Mouse (Mus musculus): ENCODE data around the gene Tmco3. TPM values are rescaled to one million over a fixed set of nuclear protein-coding genes. Genes with fewer than 3 reads are reported as not detected.
A peak's percentile ranks its signal among the peaks of the same experiment; 100 is the strongest.

Tmco3 gene
- 11.4 and 38.4 TPM in 2 replicates for polyA plus RNA-seq (2012; rRNA removed)

- whole genome bisulfite sequencing = under 1% methylated on average over 79 of the region's 79 CpGs
- no peak for TF ChIP-seq CTCF (IDR thresholded peaks at IDR 0.05; ENCODE audit: extremely low read depth, insufficient read length, insufficient replicate concordance, low read depth, low read length)
- TF ChIP-seq POLR2A (IDR thresholded peaks at IDR 0.05; ENCODE audit: low read depth, low read length) = peak; percentile 65
- no peaks in the 10 kb centered on the region for H3K27me3 ChIP-seq (ENCODE audit: control insufficient read depth, insufficient read depth, low read length)
- peak within 1 kb of the TSS; percentile 73 for H3K4me3 ChIP-seq (ENCODE audit: low read depth, low read length)
- peak within 1 kb of the TSS; percentile 97 for H3K27ac ChIP-seq (ENCODE audit: insufficient read depth, low read depth, low read length)
- peaks cover 3% of the 10 kb centered on the region; the same call in 1 of the 2 replicates for H3K4me1 ChIP-seq (ENCODE audit: control insufficient read depth, insufficient read depth, insufficient read length, low read length)
- H3K36me3 ChIP-seq (ENCODE audit: control insufficient read depth, insufficient read depth, low read length) = peaks cover 5% of the 10 kb centered on the region
These were observed at the start of gene Tmco3, which contains the start of gene Dcun1d2 for GRCm38 (mm10) chr8:13287692-13288623. Gene Tmco3, plus strand, starts transcription at chr8:13288190. Gene Dcun1d2, minus strand, starts transcription at chr8:13288131.

GRCm38 (mm10) chr8:13240055-13240454, 47.9 kb upstream of the Tmco3 start:
- Histone ChIP-seq H3K36me3 (ENCODE audit: control insufficient read depth, insufficient read depth, low read length) (no peaks in the 10 kb centered on the region), H3K27ac (ENCODE audit: insufficient read depth, low read depth, low read length) (no peak overlapping the region), H3K4me1 (ENCODE audit: control insufficient read depth, insufficient read depth, insufficient read length, low read length) (0 out of 2 replicates have a peak, but pooled peaks cover 2% of the 10 kb centered on the region)

DNA sequence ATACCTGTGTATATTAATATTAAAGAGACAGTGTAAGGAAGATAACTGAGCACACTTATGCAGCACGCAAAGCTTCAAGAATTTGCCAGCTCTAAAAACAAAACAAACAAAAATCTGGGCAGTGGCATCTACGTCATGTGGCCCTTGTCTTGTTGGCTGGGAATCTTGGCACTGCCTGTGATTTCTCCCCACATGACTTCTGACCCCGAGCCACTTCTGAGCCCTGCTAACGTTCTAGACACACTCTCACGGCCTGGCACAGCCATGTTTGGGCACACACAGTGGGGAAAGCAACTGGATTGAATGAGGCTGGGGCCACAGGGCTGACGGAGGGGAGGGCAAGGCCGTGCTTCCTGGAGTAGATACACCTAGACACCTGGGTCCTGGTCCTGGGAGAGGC, 47.3 kb upstream of the Tmco3 start:
- Histone ChIP-seq H3K27ac (ENCODE audit: insufficient read depth, low read depth, low read length) (no peak overlapping the region), H3K4me3 (ENCODE audit: low read depth, low read length) (no peak overlapping the region), H3K36me3 (ENCODE audit: control insufficient read depth, insufficient read depth, low read length) (no peaks in the 10 kb centered on the region), H3K27me3 (ENCODE audit: control insufficient read depth, insufficient read depth, low read length) (no peaks in the 10 kb centered on the region), H3K4me1 (ENCODE audit: control insufficient read depth, insufficient read depth, insufficient read length, low read length) (0 out of 2 replicates have a peak, but pooled peaks cover 2% of the 10 kb centered on the region)
- TF ChIP-seq POLR2A (IDR thresholded peaks at IDR 0.05; ENCODE audit: low read depth, low read length) = no peak
- TF ChIP-seq CTCF (IDR thresholded peaks at IDR 0.05; ENCODE audit: extremely low read depth, insufficient read length, insufficient replicate concordance, low read depth, low read length) = no peak
- WGBS = 27% methylated on average over 7 of the region's 7 CpGs

More at GRCm38 (mm10) chr8:13240055-13240454, 47.9 kb upstream of the Tmco3 start:
- H3K27me3 ChIP-seq (ENCODE audit: control insufficient read depth, insufficient read depth, low read length) = no peaks in the 10 kb centered on the region
- WGBS = 83% methylated on average over 9 of the region's 9 CpGs
- TF ChIP-seq CTCF (IDR thresholded peaks at IDR 0.05; ENCODE audit: extremely low read depth, insufficient read length, insufficient replicate concordance, low read depth, low read length) = no peak
- TF ChIP-seq POLR2A (IDR thresholded peaks at IDR 0.05; ENCODE audit: low read depth, low read length) = no peak
- H3K4me3 ChIP-seq (ENCODE audit: low read depth, low read length) = no peak overlapping the region

DNA sequence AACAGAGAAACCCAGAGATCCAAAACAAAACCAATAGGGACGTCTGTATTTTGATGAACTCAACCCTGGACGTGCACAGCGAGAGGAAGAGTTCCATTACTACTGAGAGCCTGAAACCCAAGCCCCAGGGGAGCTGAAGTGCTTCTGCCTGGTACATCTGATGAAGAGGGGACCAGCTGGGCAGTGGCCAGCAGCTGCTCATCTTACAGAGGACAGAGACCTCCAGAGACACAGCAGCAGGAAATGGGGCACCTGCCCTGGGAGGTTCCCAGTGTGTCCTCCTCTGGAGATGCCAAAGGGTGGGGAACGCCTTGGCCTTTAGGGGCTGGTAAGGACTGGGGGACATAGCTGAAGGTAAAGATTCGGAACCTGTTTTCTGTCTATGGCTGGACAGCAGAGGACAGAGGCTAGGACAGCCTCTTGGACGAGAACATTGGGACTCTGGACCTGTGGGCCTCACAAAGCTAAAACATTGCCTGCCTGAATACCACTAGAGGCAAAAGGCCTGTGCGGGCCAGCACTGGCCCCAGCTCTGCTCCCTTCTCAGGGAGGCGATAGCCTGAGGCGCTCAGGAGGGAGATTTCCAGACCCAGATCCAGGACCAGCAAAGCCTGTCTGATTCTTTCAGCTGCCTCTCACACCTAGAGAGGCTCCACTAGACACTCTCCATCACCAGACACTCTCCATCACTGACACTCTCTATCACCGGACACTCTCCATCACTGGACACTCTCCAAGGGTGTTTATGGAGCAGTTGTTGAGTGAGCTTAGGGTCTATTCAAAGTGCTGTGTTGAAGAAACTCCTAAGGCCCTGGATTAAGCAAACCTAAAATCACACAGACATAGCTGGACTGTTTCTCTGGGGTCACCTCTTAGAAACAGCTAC, 44.8 kb upstream of the Tmco3 start:
- Histone ChIP-seq H3K27ac (ENCODE audit: insufficient read depth, low read depth, low read length) (no peak overlapping the region), H3K4me1 (ENCODE audit: control insufficient read depth, insufficient read depth, insufficient read length, low read length) (0 out of 2 replicates have a peak, but pooled peaks cover 2% of the 10 kb centered on the region), H3K36me3 (ENCODE audit: control insufficient read depth, insufficient read depth, low read length) (no peaks in the 10 kb centered on the region), H3K4me3 (ENCODE audit: low read depth, low read length) (no peak overlapping the region), H3K27me3 (ENCODE audit: control insufficient read depth, insufficient read depth, low read length) (no peaks in the 10 kb centered on the region)
- TF ChIP-seq CTCF (IDR thresholded peaks at IDR 0.05; ENCODE audit: extremely low read depth, insufficient read length, insufficient replicate concordance, low read depth, low read length) (no peak), POLR2A (IDR thresholded peaks at IDR 0.05; ENCODE audit: low read depth, low read length) (no peak)
- WGBS = 91% methylated on average over 10 of the region's 10 CpGs

DNA sequence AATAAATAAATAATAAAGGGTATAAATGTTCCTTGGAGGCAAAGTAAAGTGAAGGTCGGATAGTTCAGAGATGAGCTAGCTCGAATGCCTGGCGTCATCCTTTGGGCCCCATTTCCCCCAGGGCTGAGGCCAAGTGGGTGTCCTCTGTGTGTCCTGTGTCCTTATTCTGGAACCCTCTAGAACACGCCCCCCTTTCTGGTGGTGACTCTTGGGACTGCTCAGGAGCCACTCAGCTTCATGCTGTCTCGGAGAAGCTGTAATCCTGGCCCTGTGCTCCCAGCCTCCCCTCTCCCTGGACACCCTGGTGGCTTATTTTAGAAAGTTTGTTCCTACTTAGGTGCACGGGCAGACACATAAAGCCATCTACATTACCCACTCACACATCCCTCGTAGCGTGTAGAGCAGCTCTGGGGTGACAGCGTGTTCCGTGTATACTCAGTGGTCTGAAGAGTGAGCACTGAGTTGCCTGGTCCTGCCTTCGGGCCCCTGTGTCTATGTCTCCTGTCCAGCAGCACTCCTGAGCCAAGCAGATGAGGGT, 43.6 kb upstream of the Tmco3 start:
- 92% methylated on average over 11 of the region's 11 CpGs for WGBS

DNA sequence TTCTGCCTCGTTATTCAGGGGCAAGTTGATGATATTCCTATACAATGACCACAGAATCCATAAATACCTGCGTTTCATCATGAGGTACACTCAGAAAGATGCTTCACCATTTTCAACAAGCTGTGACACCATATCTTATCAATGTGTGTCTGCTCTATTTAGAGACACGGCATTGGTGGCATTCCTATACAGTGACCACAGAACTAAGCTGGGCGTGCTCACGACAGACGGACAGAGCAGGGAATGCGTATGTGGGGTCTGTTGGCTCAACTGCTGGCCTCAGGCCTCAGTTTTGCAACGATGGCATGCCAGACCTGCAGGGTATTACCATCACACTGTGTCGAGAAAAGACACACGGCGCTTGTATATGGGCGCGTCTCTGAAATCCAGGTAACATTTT, 35.2 kb upstream of the Tmco3 start:
- Histone ChIP-seq H3K4me1 (ENCODE audit: control insufficient read depth, insufficient read depth, insufficient read length, low read length) (peaks cover 9% of the 10 kb centered on the region; the same call in 1 of the 2 replicates), H3K27ac (ENCODE audit: insufficient read depth, low read depth, low read length) (no peak overlapping the region), H3K36me3 (ENCODE audit: control insufficient read depth, insufficient read depth, low read length) (peaks cover 18% of the 10 kb centered on the region), H3K27me3 (ENCODE audit: control insufficient read depth, insufficient read depth, low read length) (no peaks in the 10 kb centered on the region), H3K4me3 (ENCODE audit: low read depth, low read length) (no peak overlapping the region)
- TF ChIP-seq CTCF (IDR thresholded peaks at IDR 0.05; ENCODE audit: extremely low read depth, insufficient read length, insufficient replicate concordance, low read depth, low read length) (no peak), POLR2A (IDR thresholded peaks at IDR 0.05; ENCODE audit: low read depth, low read length) (no peak)
- 88% methylated on average over 13 of the region's 13 CpGs for WGBS

More for the DNA sequence above, 43.6 kb upstream of the Tmco3 start:
- H3K36me3 ChIP-seq (ENCODE audit: control insufficient read depth, insufficient read depth, low read length) = no peaks in the 10 kb centered on the region
- no peak overlapping the region for H3K27ac ChIP-seq (ENCODE audit: insufficient read depth, low read depth, low read length)
- TF ChIP-seq POLR2A (IDR thresholded peaks at IDR 0.05; ENCODE audit: low read depth, low read length) (no peak), CTCF (IDR thresholded peaks at IDR 0.05; ENCODE audit: extremely low read depth, insufficient read length, insufficient replicate concordance, low read depth, low read length) (no peak)
- 0 out of 2 replicates have a peak, but pooled peaks cover 2% of the 10 kb centered on the region for H3K4me1 ChIP-seq (ENCODE audit: control insufficient read depth, insufficient read depth, insufficient read length, low read length)
- no peak overlapping the region for H3K4me3 ChIP-seq (ENCODE audit: low read depth, low read length)
- H3K27me3 ChIP-seq (ENCODE audit: control insufficient read depth, insufficient read depth, low read length) = no peaks in the 10 kb centered on the region
